Mouse (Mus musculus) limb, embryonic 15.5 days (tissue): ENCODE data around the gene Auh. TPM values are rescaled to one million over a fixed set of nuclear protein-coding genes. Genes with fewer than 3 reads are reported as not detected.

ENCODE experiments used
- ATAC-seq: fragments of 200-750 bp; cut with Nextera tagmentation; 2 replicates; pipeline ENCODE4 v1.8.0; 2017; ENCODE audit warnings: low read depth, moderate TSS enrichment; ENCODE audit not compliant: insufficient number of reproducible peaks, low FRiP score, low TSS enrichment
- H3K27ac ChIP-seq: fragments of 300-500 bp; sonication (generic); 2 replicates; pipeline ENCODE4 v1.5.1; 2015; ENCODE audit warnings: moderate library complexity, mild to moderate bottlenecking, inconsistent platforms
- H3K27me3 ChIP-seq: fragments of 300-500 bp; sonication (generic); 2 replicates; pipeline ENCODE4 v1.6.1; 2015; ENCODE audit warnings: inconsistent platforms
- H3K36me3 ChIP-seq: fragments of 300-500 bp; sonication (generic); 2 replicates; pipeline ENCODE4 v1.6.1; 2015; ENCODE audit warnings: inconsistent platforms
- H3K4me1 ChIP-seq: fragments of 300-500 bp; sonication (generic); 2 replicates; pipeline ENCODE4 v1.6.1; 2015; ENCODE audit warnings: inconsistent platforms
- H3K4me2 ChIP-seq: fragments of 300-500 bp; sonication (generic); 2 replicates; pipeline ENCODE4 v1.6.1; 2015; ENCODE audit warnings: mild to moderate bottlenecking, inconsistent platforms
- H3K4me3 ChIP-seq: fragments of 300-500 bp; sonication (generic); 2 replicates; pipeline ENCODE4 v1.5.1; 2015; ENCODE audit warnings: mild to moderate bottlenecking, inconsistent platforms
- H3K9ac ChIP-seq: fragments of 300-500 bp; sonication (generic); 2 replicates; pipeline ENCODE4 v1.6.1; 2015; ENCODE audit warnings: inconsistent platforms
- H3K9me3 ChIP-seq: fragments of 300-500 bp; sonication (generic); 2 replicates; pipeline ENCODE4 v1.6.1; 2016; ENCODE audit warnings: inconsistent platforms
- WGBS: fragments of 180-500 bp; shearing (Covaris S2); methylation state at CpG from one replicate; pipeline ENCODE4 v1.1.7; 2015; 5-methylcytosine and 5-hydroxymethylcytosine counted together
- polyA plus RNA-seq: library from polyadenylated mRNA; unstranded; fragments of >200 nt; fragmentation: Nextera tagmentation; extraction: Ambion mirVana; gene quantifications from 2 replicates; pipeline ENCODE4 v1.2.1, GENCODE M21; 2015

Auh gene
- polyA plus RNA-seq, 1 experiment from 2014 or later: 39.6 TPM

DNA sequence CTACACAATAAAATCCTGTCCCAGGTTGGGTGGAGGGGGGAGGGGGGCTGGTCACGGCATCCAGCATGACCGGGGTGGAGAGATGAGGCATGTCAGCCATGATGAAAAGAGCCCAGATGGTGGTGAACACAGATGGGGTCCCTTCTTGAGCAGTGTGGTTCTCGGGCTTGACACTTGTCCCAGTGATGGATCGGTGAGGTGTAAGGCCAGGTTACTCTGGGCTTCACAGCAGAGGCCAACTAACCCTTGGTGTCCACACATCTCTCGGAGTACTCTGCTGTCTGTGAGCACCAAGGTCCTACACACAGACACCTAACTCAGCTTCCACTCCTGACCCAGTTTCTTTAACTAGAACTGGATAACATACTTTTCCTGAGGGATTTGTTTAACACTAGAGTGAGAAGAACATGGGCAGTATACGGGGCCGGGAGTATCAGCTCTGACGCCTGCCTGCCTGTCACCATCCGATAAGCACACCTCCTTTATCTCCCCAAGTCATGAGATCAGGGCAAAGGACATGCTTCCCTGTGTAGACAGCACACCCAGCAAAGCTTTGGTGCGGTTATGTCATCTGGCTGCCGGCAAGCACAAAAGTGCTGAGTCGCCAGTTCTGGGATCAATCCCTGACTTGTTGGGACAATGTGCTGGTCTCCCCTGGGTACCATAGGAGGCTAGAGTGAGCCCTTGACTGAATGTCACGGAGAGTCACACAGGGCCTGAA lies 98.3 kb downstream of the Auh start:
- Histone ChIP-seq H3K4me3 (no peak overlapping the region), H3K27me3 (no peaks in the 10 kb centered on the region), H3K9ac (no peak overlapping the region), H3K27ac (no peak overlapping the region), H3K36me3 (peaks cover 15% of the 10 kb centered on the region; the same call in 1 of the 2 replicates), H3K9me3 (no peaks in the 10 kb centered on the region), H3K4me2 (no peak overlapping the region), H3K4me1 (no peaks in the 10 kb centered on the region; the same call in 1 of the 2 replicates)
- 81% methylated on average over 13 of the region's 13 CpGs for WGBS
- ATAC-seq: no peak

DNA sequence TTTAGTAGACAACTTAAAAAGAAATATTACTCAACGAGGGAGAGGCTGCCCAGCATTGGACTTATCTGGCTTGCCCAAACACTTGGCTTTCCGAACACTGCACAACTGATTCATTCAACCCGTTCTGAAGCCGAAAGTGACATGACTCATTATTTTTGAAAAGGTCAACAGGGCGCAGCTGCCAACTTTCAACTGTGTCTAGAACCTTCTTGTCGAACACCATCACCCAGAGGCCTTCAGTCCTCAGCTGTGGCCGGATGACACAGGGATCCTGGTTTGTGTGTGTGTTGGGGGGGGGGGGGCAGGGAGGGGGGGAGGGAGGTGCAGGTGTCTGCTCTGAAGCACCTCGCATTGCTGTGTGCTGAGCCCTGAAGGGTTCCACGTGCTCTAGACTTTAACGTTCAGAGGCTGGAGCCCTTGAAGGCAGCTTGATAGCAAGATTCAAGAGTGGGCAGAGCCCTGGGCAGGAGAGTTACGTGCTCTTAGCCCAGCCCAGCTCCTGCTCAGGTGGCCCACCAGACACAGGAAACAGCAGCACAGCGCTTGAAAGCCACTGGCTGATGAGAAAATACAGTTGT lies 100.4 kb downstream of the Auh start:
- no peaks in the 10 kb centered on the region; the same call in 1 of the 2 replicates for H3K4me1 ChIP-seq
- 56% methylated on average over 12 of the region's 12 CpGs for WGBS
- H3K9me3 ChIP-seq: no peaks in the 10 kb centered on the region
- no peak overlapping the region for H3K27ac ChIP-seq
- 0 out of 2 replicates have a peak, but pooled peaks cover 3% of the 10 kb centered on the region for H3K36me3 ChIP-seq
- no peak overlapping the region for H3K9ac ChIP-seq
- no peak overlapping the region for H3K4me3 ChIP-seq
- H3K4me2 ChIP-seq: no peak overlapping the region
- H3K27me3 ChIP-seq: no peaks in the 10 kb centered on the region
- no peak for ATAC-seq

DNA sequence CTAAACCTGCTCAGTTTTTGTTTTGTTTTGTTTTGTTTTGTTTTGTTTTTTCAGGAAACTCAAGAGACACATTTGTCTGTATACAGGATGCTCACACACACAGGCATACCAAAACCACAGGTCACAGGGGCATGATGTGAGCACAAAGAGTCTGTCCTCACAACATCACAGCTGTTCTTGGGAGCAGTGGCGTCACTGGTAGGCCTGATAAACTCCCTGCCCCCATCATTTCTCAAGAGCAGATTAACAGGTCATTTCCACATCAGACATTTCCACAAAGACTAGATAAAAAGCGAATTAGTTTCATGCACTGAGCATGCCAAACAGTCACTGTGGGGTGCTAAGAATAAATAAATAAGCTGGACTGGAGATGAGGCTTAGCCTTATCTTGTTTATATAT lies 101.3 kb downstream of the Auh start:
- H3K9ac ChIP-seq: no peak overlapping the region
- peaks cover 4% of the 10 kb centered on the region; the same call in 1 of the 2 replicates for H3K4me1 ChIP-seq
- no peak overlapping the region for H3K4me2 ChIP-seq
- no peaks in the 10 kb centered on the region for H3K9me3 ChIP-seq
- H3K36me3 ChIP-seq: no peaks in the 10 kb centered on the region
- H3K27me3 ChIP-seq: no peaks in the 10 kb centered on the region
- H3K4me3 ChIP-seq: no peak overlapping the region
- ATAC-seq: no peak
- H3K27ac ChIP-seq: no peak overlapping the region
- WGBS: 71% methylated on average over 2 of the region's 2 CpGs

DNA sequence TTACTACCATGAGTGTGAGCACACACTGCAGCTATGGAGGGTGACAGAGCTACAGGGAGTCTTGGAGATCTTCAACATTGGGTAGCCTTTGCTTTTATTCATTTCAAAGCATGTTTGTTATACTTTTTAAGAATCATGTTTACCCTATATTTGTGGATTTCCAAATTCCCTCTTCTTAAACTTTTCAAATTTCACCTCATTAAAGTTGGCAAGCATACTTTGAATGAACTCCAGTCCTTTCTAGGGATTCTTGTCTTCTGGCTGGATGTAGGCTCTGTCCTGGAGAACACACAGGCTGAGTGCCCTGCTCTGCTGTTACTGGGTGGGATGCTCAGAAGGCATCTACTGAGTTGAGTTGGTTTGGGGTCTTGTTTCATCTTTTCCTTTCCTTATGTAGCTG lies 102.8 kb downstream of the Auh start:
- no peak for ATAC-seq

DNA sequence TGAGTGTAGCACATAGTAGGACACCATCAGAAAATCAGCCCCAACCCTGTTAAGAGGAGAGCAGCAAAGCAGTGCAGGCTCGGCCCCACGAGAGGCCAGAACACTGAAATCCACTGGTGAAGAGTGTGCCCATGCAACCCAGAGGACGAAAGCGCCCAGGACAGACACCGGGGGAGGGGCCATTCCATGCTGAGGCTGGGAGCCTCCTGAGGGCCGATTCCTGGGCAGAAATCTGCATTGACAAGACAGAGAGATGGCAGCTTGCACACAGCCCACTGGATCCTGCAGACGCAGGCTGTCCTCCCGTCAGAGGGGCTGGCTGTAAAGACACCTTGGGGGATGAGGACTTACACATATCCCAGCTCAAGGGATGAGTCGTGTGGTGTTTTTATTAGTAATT lies 104.7 kb downstream of the Auh start:
- Histone ChIP-seq H3K27ac (no peak overlapping the region), H3K4me3 (no peak overlapping the region), H3K27me3 (no peaks in the 10 kb centered on the region), H3K9me3 (no peaks in the 10 kb centered on the region), H3K9ac (no peak overlapping the region), H3K4me2 (no peak overlapping the region), H3K4me1 (peaks cover 30% of the 10 kb centered on the region), H3K36me3 (no peaks in the 10 kb centered on the region)
- WGBS: 51% methylated on average over 9 of the region's 9 CpGs
- no peak for ATAC-seq

More for the DNA sequence above, 102.8 kb downstream of the Auh start:
- no peaks in the 10 kb centered on the region for H3K9me3 ChIP-seq
- no peak overlapping the region for H3K27ac ChIP-seq
- H3K9ac ChIP-seq: no peak overlapping the region
- peaks cover 18% of the 10 kb centered on the region for H3K4me1 ChIP-seq
- no peak overlapping the region for H3K4me2 ChIP-seq
- no peaks in the 10 kb centered on the region for H3K36me3 ChIP-seq
- H3K4me3 ChIP-seq: no peak overlapping the region
- no peaks in the 10 kb centered on the region for H3K27me3 ChIP-seq

DNA sequence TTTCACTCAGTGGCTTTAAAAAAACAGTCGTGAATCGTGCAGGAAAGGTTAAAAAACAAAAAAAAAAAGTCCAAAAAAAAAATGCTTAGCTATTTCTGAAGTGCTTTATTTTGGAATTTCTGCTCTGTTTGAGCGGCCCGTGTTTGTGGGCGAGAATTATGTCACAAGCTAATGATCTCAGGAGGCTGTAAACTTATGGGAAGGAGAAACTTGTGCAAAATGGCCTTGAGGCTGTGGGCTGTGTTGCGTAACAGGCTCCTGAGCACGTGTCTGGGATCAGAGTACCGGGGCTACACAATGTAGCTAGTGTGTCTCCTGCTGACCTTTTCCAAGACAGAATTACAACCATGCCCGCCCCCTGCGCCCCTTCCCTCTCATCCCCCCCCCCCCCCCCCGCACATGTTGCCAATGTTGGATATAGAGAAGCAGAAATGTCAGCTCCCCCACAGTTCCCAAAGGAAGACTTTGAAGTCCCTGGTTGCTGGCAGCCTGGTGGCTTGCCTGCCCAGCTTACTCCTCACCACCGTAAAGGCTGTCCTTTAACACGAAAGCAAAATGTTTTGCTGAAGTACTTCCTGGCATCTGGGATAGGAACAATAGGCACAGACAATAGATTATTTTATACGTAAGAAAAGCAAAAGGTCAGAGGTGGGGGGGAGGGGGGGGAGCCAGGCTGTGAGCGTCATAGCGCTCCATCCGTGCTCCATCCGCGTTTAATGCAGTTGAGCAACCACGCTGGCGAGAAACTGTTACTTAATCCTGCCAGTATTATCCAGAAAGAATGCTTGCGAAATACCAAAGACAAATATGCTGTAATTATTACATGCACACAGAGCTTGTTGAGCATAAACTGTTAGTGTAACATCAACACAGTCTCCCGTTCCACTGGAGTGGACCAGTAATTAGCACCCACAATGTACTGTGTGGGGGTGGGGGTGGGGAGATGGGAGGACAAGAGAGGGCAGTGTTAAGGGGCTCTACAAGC lies 107.0 kb downstream of the Auh start:
- ATAC-seq: peak; percentile 61; the same call in 1 of the 2 replicates
- Histone ChIP-seq H3K27ac (peak overlapping the region; percentile 64), H3K27me3 (no peaks in the 10 kb centered on the region), H3K9me3 (no peaks in the 10 kb centered on the region), H3K9ac (no peak overlapping the region), H3K36me3 (no peaks in the 10 kb centered on the region), H3K4me2 (peak overlapping the region; percentile 20; the same call in 1 of the 2 replicates), H3K4me3 (no peak overlapping the region), H3K4me1 (peaks cover 51% of the 10 kb centered on the region)
- 12% methylated on average over 22 of the region's 23 CpGs for WGBS

DNA sequence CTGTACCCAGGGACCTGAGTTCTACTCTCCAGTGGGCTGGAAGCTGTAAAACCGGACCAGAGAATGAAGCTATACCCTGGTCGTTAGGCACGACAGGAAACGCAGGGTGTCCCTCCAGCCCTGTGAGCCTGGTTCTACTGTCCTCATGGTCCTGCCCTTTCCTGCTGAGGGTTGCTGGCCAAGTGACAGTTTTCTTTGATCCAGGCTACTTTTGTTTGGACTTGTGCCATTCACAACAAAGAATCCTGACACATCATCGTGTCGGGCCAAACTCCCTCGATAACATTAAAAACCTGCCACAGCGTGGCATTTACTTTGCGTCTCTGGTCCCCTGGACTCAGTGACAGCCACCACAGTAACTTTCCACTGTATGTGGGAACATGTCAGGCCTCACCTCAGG lies 107.9 kb downstream of the Auh start:
- no peaks in the 10 kb centered on the region for H3K27me3 ChIP-seq
- H3K27ac ChIP-seq: peak overlapping the region; percentile 64; the same call in 1 of the 2 replicates
- no peaks in the 10 kb centered on the region for H3K9me3 ChIP-seq
- H3K4me3 ChIP-seq: no peak overlapping the region
- 42% methylated on average over 9 of the region's 9 CpGs for WGBS
- H3K9ac ChIP-seq: no peak overlapping the region
- H3K4me1 ChIP-seq: peaks cover 51% of the 10 kb centered on the region
- ATAC-seq: no peak
- no peak overlapping the region for H3K4me2 ChIP-seq
- no peaks in the 10 kb centered on the region for H3K36me3 ChIP-seq

DNA sequence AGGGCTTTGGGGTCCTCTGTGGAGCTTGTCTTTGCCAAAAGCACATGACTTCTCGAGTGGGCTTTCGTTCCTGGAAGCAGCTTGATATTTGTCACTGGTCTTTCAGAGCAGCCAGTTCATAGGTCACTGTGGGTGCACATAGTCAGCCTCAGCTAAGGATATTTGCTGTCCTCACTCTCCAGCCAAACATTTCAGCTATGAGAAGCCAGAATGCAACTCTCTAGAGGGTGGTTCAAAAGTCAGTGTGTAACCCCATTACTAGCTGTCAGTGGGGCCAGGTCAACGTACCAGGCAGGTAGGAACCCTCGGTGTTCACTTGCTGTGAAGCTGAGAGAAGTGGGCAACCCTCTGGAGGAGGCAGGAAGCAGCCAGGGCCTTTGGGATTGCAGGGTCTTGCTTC lies 109.6 kb downstream of the Auh start:
- H3K27ac ChIP-seq: no peak overlapping the region
- no peak for ATAC-seq
- no peaks in the 10 kb centered on the region for H3K9me3 ChIP-seq
- 80% methylated on average over 4 of the region's 4 CpGs for WGBS
- H3K4me1 ChIP-seq: peaks cover 51% of the 10 kb centered on the region
- H3K27me3 ChIP-seq: no peaks in the 10 kb centered on the region
- no peak overlapping the region for H3K4me3 ChIP-seq
- no peak overlapping the region for H3K4me2 ChIP-seq
- H3K36me3 ChIP-seq: no peaks in the 10 kb centered on the region
- no peak overlapping the region for H3K9ac ChIP-seq

DNA sequence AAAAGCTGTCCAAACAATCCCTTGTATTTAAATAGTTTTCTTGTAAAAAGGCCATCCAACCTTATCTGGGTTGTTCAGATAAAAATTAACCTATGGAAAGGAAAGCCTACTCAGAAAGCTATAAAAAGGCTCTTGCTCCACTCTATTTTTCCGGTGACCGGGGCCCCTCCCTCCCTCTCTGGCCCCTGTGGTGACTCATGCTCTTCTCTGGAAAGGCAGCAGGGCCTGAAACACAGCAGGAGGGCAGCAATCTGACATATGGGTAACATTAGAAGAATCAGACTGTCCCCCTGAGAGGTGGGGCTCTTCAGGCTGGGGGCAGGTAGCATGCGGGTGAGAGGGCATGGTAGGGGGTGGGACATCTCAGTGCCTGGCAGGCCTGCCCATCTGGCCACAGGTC lies 110.7 kb downstream of the Auh start:
- H3K9me3 ChIP-seq: no peaks in the 10 kb centered on the region
- no peak overlapping the region for H3K4me2 ChIP-seq
- H3K27me3 ChIP-seq: no peaks in the 10 kb centered on the region
- H3K36me3 ChIP-seq: no peaks in the 10 kb centered on the region
- ATAC-seq: no peak
- WGBS: 17% methylated on average over 3 of the region's 3 CpGs
- peak overlapping the region; percentile 67 for H3K27ac ChIP-seq
- H3K9ac ChIP-seq: no peak overlapping the region
- peaks cover 49% of the 10 kb centered on the region for H3K4me1 ChIP-seq
- no peak overlapping the region for H3K4me3 ChIP-seq

DNA sequence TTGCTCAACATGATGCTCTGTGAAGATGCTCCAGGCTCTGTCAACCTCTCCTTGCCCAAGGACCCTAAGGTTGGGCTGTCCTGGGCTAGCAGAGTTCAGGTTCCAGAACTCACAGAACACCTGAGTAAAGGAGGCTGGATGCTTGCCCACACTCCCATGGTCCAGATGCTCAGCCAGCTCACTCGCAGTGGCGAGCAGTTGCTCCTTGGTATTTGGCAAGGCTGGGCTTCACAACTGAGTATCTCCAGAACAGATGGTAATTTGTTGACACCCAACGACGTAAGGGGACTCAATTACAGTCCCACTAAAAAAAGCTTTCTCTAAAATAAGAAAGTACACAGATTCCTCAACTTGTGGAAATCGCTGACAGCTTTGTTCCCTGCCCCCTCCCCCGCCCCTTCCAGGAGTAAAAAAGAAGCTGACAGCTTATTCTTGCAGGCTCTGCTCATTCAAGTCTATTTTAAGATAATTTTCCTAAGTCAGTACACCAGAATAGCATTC lies 111.4 kb downstream of the Auh start:
- H3K9ac ChIP-seq: no peak overlapping the region
- H3K36me3 ChIP-seq: no peaks in the 10 kb centered on the region
- H3K9me3 ChIP-seq: no peaks in the 10 kb centered on the region
- H3K4me1 ChIP-seq: peaks cover 46% of the 10 kb centered on the region
- H3K27ac ChIP-seq: peak overlapping the region; percentile 67; the same call in 1 of the 2 replicates
- no peaks in the 10 kb centered on the region for H3K27me3 ChIP-seq
- H3K4me2 ChIP-seq: no peak overlapping the region
- ATAC-seq: no peak
- 30% methylated on average over 6 of the region's 6 CpGs for WGBS
- H3K4me3 ChIP-seq: no peak overlapping the region

DNA sequence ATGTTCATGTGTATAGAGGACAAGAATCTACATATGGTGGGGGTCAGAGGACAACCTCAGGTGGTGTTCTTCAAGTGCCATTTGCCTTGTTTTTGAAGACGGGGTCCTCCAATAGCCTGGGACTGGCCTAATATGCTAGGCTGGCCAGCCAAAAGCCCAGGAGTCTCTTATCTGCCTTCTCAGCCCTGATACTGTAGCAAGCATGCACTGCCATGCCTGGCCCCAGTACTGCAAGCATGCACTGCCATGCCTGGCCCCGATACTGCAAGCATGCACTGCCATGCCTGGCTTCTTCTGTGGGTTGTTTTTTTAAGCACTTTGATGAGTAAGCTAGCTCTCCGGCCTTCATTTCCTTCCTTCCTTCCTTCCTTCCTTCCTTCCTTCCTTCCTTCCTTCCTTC lies 115.7 kb downstream of the Auh start:
- Histone ChIP-seq H3K27ac (no peak overlapping the region), H3K4me3 (no peak overlapping the region), H3K4me1 (peaks cover 11% of the 10 kb centered on the region), H3K36me3 (no peaks in the 10 kb centered on the region), H3K9me3 (no peaks in the 10 kb centered on the region), H3K27me3 (no peaks in the 10 kb centered on the region), H3K4me2 (no peak overlapping the region), H3K9ac (no peak overlapping the region)
- no peak for ATAC-seq
- 70% methylated on average over 3 of the region's 3 CpGs for WGBS
